Mouse (Mus musculus): ENCODE data around the gene Zfp62. TPM values are rescaled to one million over a fixed set of nuclear protein-coding genes. Genes with fewer than 3 reads are reported as not detected.

Zfp62 gene
- polyA plus RNA-seq, 1 experiment = 22.1 TPM

DNA sequence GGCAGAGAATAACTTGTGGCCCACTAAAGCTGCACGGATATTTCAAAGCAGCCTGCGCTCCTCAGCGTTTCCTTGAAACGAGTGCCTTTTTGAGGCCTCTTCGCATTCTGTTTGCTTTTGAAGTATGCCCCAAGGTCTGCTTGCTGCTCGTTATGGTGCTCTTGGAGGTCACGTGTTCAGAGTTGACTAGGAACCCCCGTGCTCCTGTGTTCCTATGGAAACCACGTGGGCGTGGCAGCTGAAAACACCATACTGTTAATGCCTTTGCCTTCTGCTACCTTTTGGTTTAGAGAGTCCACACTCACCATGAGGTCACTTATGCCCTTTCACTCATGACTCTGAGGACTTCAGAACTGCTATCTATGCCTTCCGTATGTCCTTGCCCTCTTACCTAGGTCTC, 61.5 kb downstream of the Zfp62 start:
- no peak for TF ChIP-seq POLR2A (IDR thresholded peaks at IDR 0.05; ENCODE audit: extremely low read depth, insufficient read depth, low read length)
- TF ChIP-seq CTCF (IDR thresholded peaks at IDR 0.05; ENCODE audit: extremely low read depth, insufficient read depth, low read length) = no peak
- H3K4me3 ChIP-seq (ENCODE audit: insufficient read depth, low read length) = no peak overlapping the region
- H3K27ac ChIP-seq (ENCODE audit: insufficient read depth, low read length) = no peak overlapping the region
- H3K4me1 ChIP-seq (ENCODE audit: control insufficient read depth, insufficient read depth, low read length) = no peaks in the 10 kb centered on the region

DNA sequence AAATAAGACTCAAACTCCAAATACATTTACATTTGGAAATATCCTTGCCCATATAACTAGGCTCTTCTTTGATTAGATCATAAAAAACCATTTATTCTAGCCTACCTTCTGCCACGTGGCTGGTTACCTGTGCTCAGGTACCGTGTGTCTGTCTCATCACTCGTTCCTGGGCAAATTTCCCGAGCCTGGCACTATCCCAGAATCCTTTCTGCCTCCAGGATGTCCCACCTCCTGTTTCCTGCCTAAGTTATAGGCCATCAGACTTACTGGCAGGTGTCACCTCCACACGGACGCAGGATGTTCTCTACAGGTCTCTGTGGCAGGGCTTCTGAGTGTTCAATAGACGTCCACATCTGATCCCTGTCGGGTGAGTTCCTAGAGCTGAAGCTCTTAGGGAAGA, 62.0 kb downstream of the Zfp62 start:
- no peak overlapping the region for H3K4me3 ChIP-seq (ENCODE audit: insufficient read depth, low read length)
- H3K27ac ChIP-seq (ENCODE audit: insufficient read depth, low read length) = no peak overlapping the region
- TF ChIP-seq POLR2A (IDR thresholded peaks at IDR 0.05; ENCODE audit: extremely low read depth, insufficient read depth, low read length) = no peak
- TF ChIP-seq CTCF (IDR thresholded peaks at IDR 0.05; ENCODE audit: extremely low read depth, insufficient read depth, low read length) = no peak
- H3K4me1 ChIP-seq (ENCODE audit: control insufficient read depth, insufficient read depth, low read length) = no peaks in the 10 kb centered on the region

DNA sequence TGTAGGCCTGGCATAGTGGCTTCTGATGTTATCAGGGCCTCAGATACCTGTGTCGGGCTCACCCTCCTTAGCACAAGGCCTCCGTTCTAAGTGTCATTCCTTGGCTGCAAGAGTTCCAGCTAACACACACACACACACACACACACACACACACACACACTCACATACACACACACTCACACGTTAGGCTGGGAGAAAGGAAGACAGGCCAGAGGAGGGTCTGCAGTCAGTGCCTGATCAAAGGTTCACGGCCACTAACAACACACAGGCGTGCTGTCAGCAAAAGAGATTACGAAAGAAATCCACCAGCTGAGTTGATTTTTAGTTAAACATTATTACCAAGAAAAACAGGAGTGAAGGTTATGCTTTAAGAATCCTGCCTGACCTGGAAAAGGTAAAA, 63.6 kb downstream of the Zfp62 start:
- no peak overlapping the region for H3K4me3 ChIP-seq (ENCODE audit: insufficient read depth, low read length)
- no peak overlapping the region for H3K27ac ChIP-seq (ENCODE audit: insufficient read depth, low read length)
- TF ChIP-seq CTCF (IDR thresholded peaks at IDR 0.05; ENCODE audit: extremely low read depth, insufficient read depth, low read length) (no peak), POLR2A (IDR thresholded peaks at IDR 0.05; ENCODE audit: extremely low read depth, insufficient read depth, low read length) (no peak)
- no peaks in the 10 kb centered on the region for H3K4me1 ChIP-seq (ENCODE audit: control insufficient read depth, insufficient read depth, low read length)

DNA sequence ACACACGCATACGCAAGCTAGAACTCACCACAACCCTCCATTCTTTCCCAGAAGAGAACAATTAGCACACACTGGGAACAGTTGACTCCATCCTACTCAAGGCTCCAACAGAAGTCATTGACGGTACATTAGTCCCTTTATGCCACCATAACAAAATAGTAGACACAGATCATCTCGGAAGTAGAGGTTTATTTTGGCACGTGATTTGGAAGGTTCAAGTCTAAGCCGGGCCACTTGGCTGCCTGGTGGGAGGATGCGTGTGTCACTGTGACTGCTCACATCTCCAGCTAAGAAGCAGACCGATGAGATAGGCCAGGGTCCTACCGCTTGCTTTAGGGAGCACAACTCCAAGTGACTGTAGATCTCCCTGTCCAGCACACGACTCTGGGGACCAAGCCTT, 64.2 kb downstream of the Zfp62 start:
- no peaks in the 10 kb centered on the region for H3K4me1 ChIP-seq (ENCODE audit: control insufficient read depth, insufficient read depth, low read length)
- H3K4me3 ChIP-seq (ENCODE audit: insufficient read depth, low read length) = no peak overlapping the region
- TF ChIP-seq CTCF (IDR thresholded peaks at IDR 0.05; ENCODE audit: extremely low read depth, insufficient read depth, low read length) = no peak
- TF ChIP-seq POLR2A (IDR thresholded peaks at IDR 0.05; ENCODE audit: extremely low read depth, insufficient read depth, low read length) = no peak
- H3K27ac ChIP-seq (ENCODE audit: insufficient read depth, low read length) = no peak overlapping the region

DNA sequence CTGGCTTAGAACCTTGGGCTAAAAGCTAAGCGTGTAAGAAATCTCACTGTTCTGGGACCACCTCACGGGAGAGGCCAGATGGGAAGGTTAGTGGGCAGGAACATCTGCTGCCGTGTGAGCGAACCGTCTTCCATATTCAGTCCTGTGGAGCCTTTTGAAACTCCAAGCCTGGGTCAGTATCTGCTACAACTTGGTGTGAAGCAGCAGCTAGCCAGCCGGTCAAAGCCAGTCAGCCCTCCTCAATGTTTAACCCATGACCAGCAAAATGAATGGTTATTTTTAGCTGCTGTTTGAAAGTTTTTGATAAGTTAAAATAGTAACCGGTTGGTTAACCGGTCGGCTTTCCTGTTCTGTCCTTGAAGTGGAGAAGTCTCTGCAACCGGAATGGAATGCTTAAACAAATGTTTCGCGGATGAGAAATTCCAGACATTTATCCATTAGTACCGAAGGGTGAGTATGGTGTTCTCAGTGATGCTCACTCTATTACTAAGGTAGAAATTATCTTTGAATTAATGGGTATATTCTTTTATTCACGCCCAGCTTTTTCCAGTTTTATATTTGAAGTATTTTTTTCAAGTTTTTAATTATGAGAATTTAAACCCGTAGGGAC, 65.0 kb downstream of the Zfp62 start:
- H3K4me3 ChIP-seq (ENCODE audit: insufficient read depth, low read length) = no peak overlapping the region
- H3K27ac ChIP-seq (ENCODE audit: insufficient read depth, low read length) = no peak overlapping the region
- TF ChIP-seq CTCF (IDR thresholded peaks at IDR 0.05; ENCODE audit: extremely low read depth, insufficient read depth, low read length) (no peak), POLR2A (IDR thresholded peaks at IDR 0.05; ENCODE audit: extremely low read depth, insufficient read depth, low read length) (no peak)
- no peaks in the 10 kb centered on the region for H3K4me1 ChIP-seq (ENCODE audit: control insufficient read depth, insufficient read depth, low read length)

Other genes starting within 250 kb of the Zfp62 start
- 0.06 and 0.10 TPM in 2 replicates for gene Olfr56, start 224.4 kb upstream of the Zfp62 start, polyA plus RNA-seq (2012; rRNA removed)
- gene 9930111J21Rik1, start 223.9 kb upstream of the Zfp62 start, polyA plus RNA-seq (2012; rRNA removed) = 0.42 and 0.57 TPM in 2 replicates
- gene Gm12185, start 211.1 kb upstream of the Zfp62 start, polyA plus RNA-seq (2012; rRNA removed) = 0.08 and 0.19 TPM in 2 replicates
- 1.0 and 1.6 TPM in 2 replicates for gene Tgtp1, start 209.1 kb upstream of the Zfp62 start, polyA plus RNA-seq (2012; rRNA removed)
- gene 9930111J21Rik2, start 152.1 kb upstream of the Zfp62 start, polyA plus RNA-seq (2012; rRNA removed) = 1.6 and 1.9 TPM in 2 replicates
- gene Tgtp2, start 139.1 kb upstream of the Zfp62 start, polyA plus RNA-seq (2012; rRNA removed) = 1.4 and 2.4 TPM in 2 replicates
- gene Ifi47, start 126.7 kb upstream of the Zfp62 start, polyA plus RNA-seq (2012; rRNA removed) = 1.6 and 2.3 TPM in 2 replicates
- gene Olfr1396, start 88.4 kb upstream of the Zfp62 start, polyA plus RNA-seq (2012; rRNA removed) = not detected in 2 replicates
- 0.04 TPM in 1 of 2 replicates, not detected in the other for gene Olfr1395, start 61.0 kb upstream of the Zfp62 start, polyA plus RNA-seq (2012; rRNA removed)
- not detected in 2 replicates for gene Olfr1394, start 48.9 kb upstream of the Zfp62 start, polyA plus RNA-seq (2012; rRNA removed)
- 0.04 TPM in 1 of 2 replicates, not detected in the other for gene Btnl9, start 16.1 kb upstream of the Zfp62 start, polyA plus RNA-seq (2012; rRNA removed)
- 68.1 and 73.7 TPM in 2 replicates for gene Mgat1, start 40.9 kb downstream of the Zfp62 start, polyA plus RNA-seq (2012; rRNA removed)
- 0.15 and 0.73 TPM in 2 replicates for gene Olfr1393, start 75.0 kb downstream of the Zfp62 start, polyA plus RNA-seq (2012; rRNA removed)
- 0.04 and 0.17 TPM in 2 replicates for gene Olfr1392, start 82.0 kb downstream of the Zfp62 start, polyA plus RNA-seq (2012; rRNA removed)
- not detected in 2 replicates for gene Olfr10, start 101.4 kb downstream of the Zfp62 start, polyA plus RNA-seq (2012; rRNA removed)
- gene Olfr1391, start 119.5 kb downstream of the Zfp62 start, polyA plus RNA-seq (2012; rRNA removed) = not detected in 2 replicates
- gene Olfr1390, start 131.9 kb downstream of the Zfp62 start, polyA plus RNA-seq (2012; rRNA removed) = not detected in 2 replicates
- gene Olfr1389, start 219.8 kb downstream of the Zfp62 start, polyA plus RNA-seq (2012; rRNA removed) = not detected in 2 replicates
- gene Olfr1388, start 233.3 kb downstream of the Zfp62 start, polyA plus RNA-seq (2012; rRNA removed) = 0.09 and 0.13 TPM in 2 replicates